Mouse (Mus musculus) gastrocnemius, adult 8-10 months (tissue): ENCODE data around the gene Map3k13. TPM values are rescaled to one million over a fixed set of nuclear protein-coding genes. Genes with fewer than 3 reads are reported as not detected.
"Not testable (repeated sequence)": the region's sequence is repeated elsewhere in the genome, so short reads cannot be mapped to it uniquely, and the experiment has no call there.

Experiments used
- DNase-seq, 2 experiments: peaks; one replicate each; pipeline ENCODE4 v3.0.0; 2022; ENCODE audit warnings: low spot score in 2 of 2
- total RNA-seq, 4 experiments: library from RNA; stranded (reverse); gene quantifications; 2 replicates each; pipeline ENCODE4 v1.2.4; 2022

The Map3k13 gene
- total RNA-seq, 4 experiments from 2014 or later, result 0.56 to 0.75 (median 0.61) TPM

GRCm38 (mm10) chr16:21901286-21901685 lies 107.1 kb downstream of the Map3k13 start:
- DNase-seq, result no peak

- no peak for DNase-seq
Measured at GRCm38 (mm10) chr16:21904636-21905035, 110.5 kb downstream of the Map3k13 start.

- no peak for DNase-seq
Measured at GRCm38 (mm10) chr16:21905996-21906395, 111.8 kb downstream of the Map3k13 start.

- DNase-seq, result no peak
Measured at GRCm38 (mm10) chr16:21906902-21907301, 112.8 kb downstream of the Map3k13 start.

- not testable (repeated sequence) for DNase-seq
Measured at GRCm38 (mm10) chr16:21908906-21909305, 114.8 kb downstream of the Map3k13 start.

GRCm38 (mm10) chr16:21913347-21913746 lies 119.2 kb downstream of the Map3k13 start:
- no peak for DNase-seq

GRCm38 (mm10) chr16:21916681-21917080 lies 122.5 kb downstream of the Map3k13 start:
- DNase-seq, result no peak

GRCm38 (mm10) chr16:21928471-21928870 lies 134.3 kb downstream of the Map3k13 start:
- DNase-seq, result no peak

GRCm38 (mm10) chr16:21946761-21947715 lies 152.9 kb downstream of the Map3k13 start, which contains the start of gene Tmem41a:
Gene Tmem41a, minus strand, starts transcription at chr16:21947552.
- peak; percentile 82 to 88 for DNase-seq

GRCm38 (mm10) chr16:21955591-21955990 lies 161.4 kb downstream of the Map3k13 start:
- peak; percentile 15 to 38 for DNase-seq

GRCm38 (mm10) chr16:21965576-21965975 lies 171.4 kb downstream of the Map3k13 start:
- DNase-seq, result no peak

GRCm38 (mm10) chr16:21969874-21970273 lies 175.7 kb downstream of the Map3k13 start:
- DNase-seq, result no peak

GRCm38 (mm10) chr16:21970536-21970935 lies 176.4 kb downstream of the Map3k13 start:
- no peak for DNase-seq

- DNase-seq, result no peak
Measured at GRCm38 (mm10) chr16:21971446-21971845, 177.3 kb downstream of the Map3k13 start.

GRCm38 (mm10) chr16:21976203-21976602 lies 182.1 kb downstream of the Map3k13 start:
- no peak for DNase-seq

GRCm38 (mm10) chr16:21977347-21977746 lies 183.2 kb downstream of the Map3k13 start:
- no peak for DNase-seq

Other genes with a start within 250 kb of the Map3k13 start
- gene 2510009E07Rik, start 99.7 kb upstream of the Map3k13 start, total RNA-seq, result 10 to 100 TPM; 21.4 to 32.1 (median 26.3) TPM
- 1 to 10 TPM; 6.1 to 8.3 (median 7.1) TPM for gene Ehhadh, start 6.5 kb upstream of the Map3k13 start, total RNA-seq
- 1 to 10 TPM; 3.3 to 4.6 (median 4.2) TPM for gene Tmem41a, start 153.2 kb downstream of the Map3k13 start, total RNA-seq
- gene Liph, start 201.3 kb downstream of the Map3k13 start, total RNA-seq, result not detected
- 10 to 100 TPM; 28.7 to 38.5 (median 32.2) TPM for gene Senp2, start 215.1 kb downstream of the Map3k13 start, total RNA-seq